Mouse (Mus musculus) intestine, embryonic 16.5 days (tissue): ENCODE measurements at regions not wholly inside any gene's neighbourhood (a gene's known extent, or its start where the extent isn't known, plus 50 kb on each side); places are given as distances from the start of the nearest gene placed in this dataset.

Experiments used
- ATAC-seq: fragments of 200-750 bp; cut with Nextera tagmentation; 2 replicates; pipeline ENCODE4 v1.8.0; 2017; ENCODE audit warnings: moderate TSS enrichment, moderate library complexity
- H3K27ac ChIP-seq: fragments of 300-500 bp; sonication (generic); 2 replicates; pipeline ENCODE4 v1.5.1; 2014; ENCODE audit warnings: mild to moderate bottlenecking, low read length
- H3K27me3 ChIP-seq: fragments of 300-500 bp; sonication (generic); replicated peaks from 2 replicates; pipeline ENCODE4 v1.6.1; 2014; ENCODE audit warnings: low read length, control low read depth, mixed read lengths; ENCODE audit not compliant: control insufficient read depth, insufficient read depth
- H3K36me3 ChIP-seq: fragments of 300-500 bp; sonication (generic); 2 replicates; pipeline ENCODE4 v1.6.1; 2014; ENCODE audit warnings: low read length, control low read depth; ENCODE audit not compliant: control insufficient read depth, insufficient read depth
- H3K4me1 ChIP-seq: fragments of 300-500 bp; sonication (generic); 2 replicates; pipeline ENCODE4 v1.6.1; 2014; ENCODE audit warnings: low read length, control low read depth, mixed read lengths; ENCODE audit not compliant: control insufficient read depth, insufficient read depth
- H3K4me2 ChIP-seq: fragments of 300-500 bp; sonication (generic); 2 replicates; pipeline ENCODE4 v1.6.1; 2014; ENCODE audit warnings: low read depth, low read length, control low read depth
- H3K4me3 ChIP-seq: fragments of 300-500 bp; sonication (generic); 2 replicates; pipeline ENCODE4 v1.5.1; 2014; ENCODE audit warnings: mild to moderate bottlenecking, low read length
- H3K9ac ChIP-seq: fragments of 300-500 bp; sonication (generic); 2 replicates; pipeline ENCODE4 v1.6.1; 2014; ENCODE audit warnings: low read depth, low read length
- H3K9me3 ChIP-seq: fragments of 300-500 bp; sonication (generic); 2 replicates; pipeline ENCODE4 v1.6.1; 2016; ENCODE audit warnings: low read length, control low read depth; ENCODE audit not compliant: control insufficient read depth
- WGBS: fragments of 180-500 bp; shearing (Covaris S2); extraction: QIAGEN DNeasy Blood & Tissue Kit; methylation state at CpG from one replicate; pipeline ENCODE4 v1.1.7; 2014; 5-methylcytosine and 5-hydroxymethylcytosine counted together

DNA sequence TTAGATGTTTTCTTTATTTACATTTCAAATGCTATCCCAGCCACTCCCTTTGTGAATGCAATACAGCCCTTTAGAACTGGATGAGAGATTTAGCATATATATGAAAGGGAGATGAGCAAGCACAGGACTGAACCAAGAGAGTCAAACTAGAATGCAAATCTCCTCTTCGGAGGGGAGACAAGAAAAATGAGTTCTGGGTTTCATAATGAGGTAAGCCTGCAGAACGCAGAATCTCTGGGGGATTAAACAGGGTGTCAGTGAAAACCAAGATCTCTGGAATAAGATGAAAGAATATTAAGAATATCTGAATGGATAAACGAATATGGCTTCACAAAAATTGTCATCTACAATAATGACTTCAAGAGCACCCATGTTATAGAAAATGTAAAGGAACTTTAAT is 130.6 kb upstream of the Sem1 start:
- no peak overlapping the region for H3K27ac ChIP-seq
- no peak overlapping the region for H3K4me2 ChIP-seq
- 79% methylated on average over 3 of the region's 3 CpGs for WGBS
- H3K4me1 ChIP-seq: no peaks in the 10 kb centered on the region
- no peaks in the 10 kb centered on the region for H3K9me3 ChIP-seq
- H3K27me3 ChIP-seq: no peaks in the 10 kb centered on the region
- H3K4me3 ChIP-seq: no peak overlapping the region
- no peak overlapping the region for H3K9ac ChIP-seq
- no peak for ATAC-seq
- H3K36me3 ChIP-seq: no peaks in the 10 kb centered on the region

DNA sequence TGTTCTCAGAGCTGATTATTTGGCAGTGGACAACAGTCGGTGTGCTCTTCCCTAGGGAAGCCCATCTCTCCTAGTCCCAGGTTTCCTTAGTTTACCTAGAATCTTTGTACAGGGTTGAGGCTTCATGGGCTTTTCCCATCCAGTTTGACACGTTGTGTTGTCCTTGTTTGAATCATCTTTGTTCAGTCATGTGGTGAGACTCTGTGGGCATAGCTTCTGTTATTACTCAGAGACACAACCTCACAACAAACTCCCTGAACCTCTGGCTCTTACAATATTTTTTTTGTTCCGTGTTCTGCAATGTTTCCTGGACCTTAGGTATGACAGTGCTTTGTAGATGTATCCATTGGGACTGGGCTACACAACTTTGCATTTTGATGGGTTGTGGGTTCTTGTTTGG is 132.9 kb upstream of the Dlx6 start:
- no peaks in the 10 kb centered on the region for H3K27me3 ChIP-seq
- no peaks in the 10 kb centered on the region for H3K9me3 ChIP-seq
- no peak overlapping the region for H3K4me2 ChIP-seq
- ATAC-seq: no peak
- no peak overlapping the region for H3K4me3 ChIP-seq
- H3K9ac ChIP-seq: no peak overlapping the region
- WGBS: 81% methylated on average over 3 of the region's 3 CpGs
- H3K4me1 ChIP-seq: no peaks in the 10 kb centered on the region
- H3K27ac ChIP-seq: no peak overlapping the region
- no peaks in the 10 kb centered on the region for H3K36me3 ChIP-seq

DNA sequence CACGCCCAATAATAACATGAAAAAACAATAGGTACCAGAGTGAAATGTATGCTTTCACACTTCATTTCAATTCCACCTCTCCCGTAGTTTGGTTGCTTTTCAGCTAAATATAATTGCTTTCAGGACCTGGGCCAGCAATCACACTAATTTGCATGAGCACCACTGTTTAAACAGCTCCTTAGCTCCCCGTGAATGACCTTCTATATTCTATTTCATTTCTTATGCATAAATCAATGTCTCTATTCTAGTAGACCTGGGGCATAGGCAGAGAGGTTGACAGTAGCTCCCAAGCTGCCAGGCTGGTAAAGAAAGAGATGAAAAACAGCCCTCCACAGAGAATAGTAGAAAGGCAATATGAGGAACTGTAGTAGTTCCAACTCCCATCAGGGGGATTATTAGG is 117.7 kb upstream of the Dlx6 start:
- no peak overlapping the region for H3K4me3 ChIP-seq
- no peak overlapping the region for H3K4me2 ChIP-seq
- ATAC-seq: no peak
- WGBS: 62% methylated on average over 3 of the region's 3 CpGs
- H3K4me1 ChIP-seq: no peaks in the 10 kb centered on the region
- H3K27me3 ChIP-seq: no peaks in the 10 kb centered on the region
- H3K9ac ChIP-seq: no peak overlapping the region
- H3K27ac ChIP-seq: no peak overlapping the region
- no peaks in the 10 kb centered on the region for H3K36me3 ChIP-seq
- H3K9me3 ChIP-seq: no peaks in the 10 kb centered on the region

DNA sequence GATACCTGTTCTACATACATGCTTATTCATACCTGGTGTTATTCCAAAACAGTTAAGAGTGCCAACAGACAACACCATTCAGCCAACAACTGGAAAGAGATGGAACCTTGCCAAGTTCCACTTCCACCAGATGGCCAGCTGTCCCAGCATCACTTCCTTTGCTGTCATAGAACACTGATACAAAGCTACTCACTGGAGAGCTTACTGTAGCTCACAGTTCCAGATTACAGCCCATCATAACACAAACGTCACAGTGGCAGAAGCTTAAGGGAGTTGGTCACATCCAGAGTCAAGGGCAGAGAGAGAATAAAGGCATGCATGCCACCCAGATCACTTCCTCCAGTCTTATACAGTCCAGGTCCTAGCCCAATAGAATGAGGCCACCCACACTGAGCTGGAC is 84.0 kb upstream of the Dlx6 start:
- Histone ChIP-seq H3K36me3 (no peaks in the 10 kb centered on the region), H3K9ac (no peak overlapping the region), H3K27me3 (no peaks in the 10 kb centered on the region), H3K9me3 (no peaks in the 10 kb centered on the region), H3K4me3 (no peak overlapping the region), H3K27ac (no peak overlapping the region), H3K4me2 (no peak overlapping the region), H3K4me1 (no peaks in the 10 kb centered on the region)
- WGBS: 49% methylated on average over 1 of the region's 1 CpGs
- no peak for ATAC-seq

DNA sequence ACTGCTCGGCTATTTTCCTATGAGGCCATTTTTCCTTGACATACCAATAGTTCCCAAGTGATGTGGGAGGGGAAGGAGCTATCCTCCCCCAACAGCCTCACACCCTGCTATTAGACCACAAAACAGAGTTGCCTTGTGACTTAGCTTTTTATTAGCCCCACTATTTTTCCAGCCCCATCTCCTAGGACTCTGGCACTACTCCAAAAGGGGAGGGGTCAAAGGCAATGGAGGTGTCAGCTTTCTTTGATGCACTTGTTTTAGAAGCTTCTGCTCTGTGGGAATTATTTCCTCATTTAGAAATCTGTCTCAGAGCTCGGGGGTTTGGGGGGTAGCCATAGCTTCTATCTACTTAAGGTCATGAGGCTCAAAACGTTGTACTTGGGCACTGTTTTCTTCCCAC is 81.6 kb upstream of the Dlx6 start:
- Histone ChIP-seq H3K9me3 (no peaks in the 10 kb centered on the region), H3K4me2 (no peak overlapping the region), H3K36me3 (no peaks in the 10 kb centered on the region), H3K9ac (no peak overlapping the region), H3K27ac (no peak overlapping the region), H3K27me3 (no peaks in the 10 kb centered on the region), H3K4me3 (no peak overlapping the region), H3K4me1 (no peaks in the 10 kb centered on the region)
- WGBS: 48% methylated on average over 3 of the region's 3 CpGs
- no peak for ATAC-seq

DNA sequence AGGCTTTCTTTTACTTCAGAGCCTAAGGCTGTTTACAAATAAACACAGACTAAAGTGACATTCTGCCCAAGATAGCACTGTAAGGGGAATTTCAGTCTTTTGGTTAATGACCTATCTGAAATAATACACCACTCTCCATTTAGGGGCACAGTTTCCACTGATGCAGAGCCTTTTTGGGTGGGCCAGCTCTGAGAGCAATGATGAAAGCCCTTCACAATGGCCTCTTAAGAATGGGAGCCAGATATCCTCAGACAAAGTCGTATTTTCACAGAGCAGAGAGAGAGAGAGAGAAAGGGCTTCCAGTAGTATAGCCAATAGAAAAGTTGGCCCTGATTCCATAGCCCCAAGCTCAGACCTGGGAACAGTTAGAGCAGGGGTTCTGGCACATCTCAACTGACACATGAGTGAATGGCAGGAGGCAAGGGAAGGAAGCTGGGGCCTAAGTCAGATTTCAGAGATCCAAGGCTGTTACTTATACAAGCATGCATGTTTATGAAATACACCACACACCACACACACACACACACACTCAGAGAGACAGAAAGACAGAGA is 77.1 kb upstream of the Dlx6 start:
- 42% methylated on average over 1 of the region's 1 CpGs for whole genome bisulfite sequencing
- Histone ChIP-seq H3K27me3 (no peaks in the 10 kb centered on the region), H3K9me3 (no peaks in the 10 kb centered on the region), H3K27ac (no peak overlapping the region), H3K4me2 (no peak overlapping the region), H3K4me1 (no peaks in the 10 kb centered on the region), H3K9ac (no peak overlapping the region), H3K36me3 (no peaks in the 10 kb centered on the region), H3K4me3 (no peak overlapping the region)
- no peak for ATAC-seq

DNA sequence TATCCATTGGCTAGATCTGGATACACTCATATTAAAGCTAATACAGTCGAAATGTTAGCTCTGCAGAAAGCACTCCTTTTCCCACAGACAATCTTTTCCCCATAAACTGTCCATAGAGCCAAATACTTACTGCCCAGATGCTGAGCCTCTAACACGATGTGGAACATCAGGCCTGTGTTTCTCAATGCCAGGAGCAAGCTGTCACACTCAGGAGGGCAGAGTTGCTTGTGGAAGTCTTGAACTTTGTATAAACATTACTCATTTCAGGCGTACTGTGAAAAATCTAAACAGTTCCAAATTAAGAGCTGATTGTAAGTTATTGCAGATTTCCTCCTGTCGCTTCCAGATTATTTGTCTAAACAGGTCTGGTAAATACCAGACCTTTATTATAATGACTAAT is 75.6 kb upstream of the Dlx6 start:
- Histone ChIP-seq H3K4me2 (no peak overlapping the region), H3K9ac (no peak overlapping the region), H3K27ac (no peak overlapping the region), H3K27me3 (no peaks in the 10 kb centered on the region), H3K9me3 (no peaks in the 10 kb centered on the region), H3K36me3 (no peaks in the 10 kb centered on the region), H3K4me1 (no peaks in the 10 kb centered on the region), H3K4me3 (no peak overlapping the region)
- WGBS: 36% methylated on average over 4 of the region's 4 CpGs
- no peak for ATAC-seq

DNA sequence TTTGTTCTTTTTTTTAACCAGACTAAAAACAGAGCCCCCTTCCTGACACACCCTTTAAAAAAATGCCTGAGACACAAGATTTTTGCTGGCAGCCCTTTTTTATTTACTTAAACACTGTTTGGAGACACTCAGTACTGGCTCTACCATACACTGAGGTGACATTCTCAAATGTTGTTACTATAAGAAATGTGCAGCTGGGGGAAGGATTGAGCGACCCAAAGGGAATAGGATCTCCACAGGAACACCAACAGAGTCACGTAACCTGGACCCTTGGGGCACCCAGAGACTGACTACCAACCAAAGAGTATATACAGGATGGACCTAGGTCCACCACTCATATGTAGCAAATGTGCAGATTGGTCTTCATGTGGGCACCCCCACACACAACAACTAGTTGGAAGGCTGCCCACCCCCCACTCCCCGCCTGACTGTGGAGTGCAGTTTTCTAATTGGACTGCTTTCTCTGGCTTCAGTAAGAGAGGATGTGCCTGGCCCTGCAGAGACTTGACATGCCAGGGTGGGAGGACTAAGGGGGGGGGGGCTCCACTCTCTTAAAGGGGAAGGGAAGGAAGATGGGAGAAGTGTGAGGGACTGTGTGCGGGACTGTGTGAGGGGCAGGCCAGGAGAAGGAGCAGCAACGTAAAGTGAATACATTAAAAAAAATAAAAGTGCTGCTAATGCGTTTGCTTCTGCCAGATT is 68.7 kb upstream of the Dlx6 start:
- Histone ChIP-seq H3K36me3 (no peaks in the 10 kb centered on the region), H3K9ac (no peak overlapping the region), H3K27me3 (no peaks in the 10 kb centered on the region), H3K4me2 (no peak overlapping the region), H3K27ac (no peak overlapping the region), H3K4me1 (0 out of 2 replicates have a peak, but pooled peaks cover 4% of the 10 kb centered on the region), H3K9me3 (no peaks in the 10 kb centered on the region), H3K4me3 (no peak overlapping the region)
- WGBS: 42% methylated on average over 6 of the region's 6 CpGs
- ATAC-seq: no peak; the same call in 1 of the 2 replicates

DNA sequence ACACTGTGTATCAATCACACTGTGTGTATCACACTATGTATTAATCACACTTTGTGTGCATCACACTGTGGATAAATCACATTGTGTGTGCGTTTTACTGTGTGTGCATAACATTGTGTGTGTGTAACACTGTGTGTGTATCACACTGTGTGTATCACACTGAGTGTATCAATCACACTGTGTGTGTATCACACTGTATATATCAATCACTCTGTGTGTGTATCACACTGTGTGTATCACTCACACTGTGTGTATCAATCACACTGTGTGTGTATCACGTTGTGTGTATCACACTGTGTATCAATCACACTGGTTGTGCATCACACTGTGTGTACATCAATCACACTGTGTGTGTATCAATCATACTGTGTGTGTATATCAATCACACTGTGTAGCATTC is 62.8 kb upstream of the Dlx6 start:
- no peak overlapping the region for H3K4me2 ChIP-seq
- H3K4me1 ChIP-seq: no peaks in the 10 kb centered on the region
- no peak overlapping the region for H3K27ac ChIP-seq
- no peak overlapping the region for H3K9ac ChIP-seq
- no peak for ATAC-seq
- 90% methylated on average over 2 of the region's 2 CpGs for WGBS
- H3K36me3 ChIP-seq: no peaks in the 10 kb centered on the region
- H3K4me3 ChIP-seq: no peak overlapping the region
- no peaks in the 10 kb centered on the region for H3K27me3 ChIP-seq
- no peaks in the 10 kb centered on the region for H3K9me3 ChIP-seq
